Mouse (Mus musculus) liver, adult 2 months (tissue): ENCODE results near the gene Abi1. TPM values are rescaled to one million over a fixed set of nuclear protein-coding genes. Genes with fewer than 3 reads are reported as not detected.
"Not testable (repeated sequence)": the region's sequence is repeated elsewhere in the genome, so short reads cannot be mapped to it uniquely, and the experiment has no call there.

Source experiments
- DNase-seq: peaks from one replicate; pipeline ENCODE4 v3.0.0-alpha.2; 2011; ENCODE audit warnings: low read depth, low spot score; ENCODE audit errors: extremely low read depth
- H3K27ac ChIP-seq: fragments of 200-500 bp; replicated peaks from 2 replicates; pipeline ENCODE4 v1.5.1; 2012; ENCODE audit warnings: low read depth, mild to moderate bottlenecking, control low read depth, inconsistent platforms, low read length; ENCODE audit not compliant: insufficient read depth
- H3K27me3 ChIP-seq: fragments of 200-500 bp; 2 replicates; pipeline ENCODE4 v1.6.1; 2012; ENCODE audit warnings: mild to moderate bottlenecking, moderate library complexity, low read length, inconsistent platforms; ENCODE audit not compliant: control insufficient read depth, insufficient read depth
- H3K36me3 ChIP-seq: fragments of 200-500 bp; 2 replicates; pipeline ENCODE4 v1.6.1; 2012; ENCODE audit warnings: low read length, inconsistent platforms; ENCODE audit not compliant: control insufficient read depth, insufficient read depth
- H3K4me1 ChIP-seq: fragments of 200-500 bp; 2 replicates; pipeline ENCODE4 v1.6.1; 2011; ENCODE audit warnings: low read length; ENCODE audit not compliant: control insufficient read depth, insufficient read depth
- H3K4me3 ChIP-seq: fragments of 200-500 bp; 2 replicates; pipeline ENCODE4 v1.5.1; 2011; ENCODE audit warnings: low read depth, mild to moderate bottlenecking, control low read depth, low read length, moderate library complexity; ENCODE audit not compliant: insufficient read depth
- H3K79me2 ChIP-seq: fragments of 200-500 bp; 2 replicates; pipeline ENCODE4 v1.6.1; 2012; ENCODE audit warnings: inconsistent platforms, mild to moderate bottlenecking, low read length, moderate library complexity; ENCODE audit not compliant: control insufficient read depth, insufficient read depth
- H3K9ac ChIP-seq: fragments of 200-500 bp; 2 replicates; pipeline ENCODE4 v1.6.1; 2012; ENCODE audit warnings: low read depth, mild to moderate bottlenecking, control low read depth, inconsistent platforms, low read length
- CTCF ChIP-seq: fragments of 200-500 bp; IDR thresholded peaks from 2 replicates; pipeline ENCODE4 v1.5.1; 2011; ENCODE audit warnings: low read depth, low read length, control low read depth
- POLR2A ChIP-seq: fragments of 200-500 bp; IDR thresholded peaks from 2 replicates; pipeline ENCODE4 v1.6.1; 2011; ENCODE audit warnings: low read length, control low read depth; ENCODE audit not compliant: insufficient read depth; ENCODE audit errors: extremely low read depth
- WGBS: fragments of 180-500 bp; shearing (Covaris S2); methylation state at CpG from one replicate; pipeline ENCODE4 v1.1.7; 2018; 5-methylcytosine and 5-hydroxymethylcytosine counted together
- polyA plus RNA-seq: library from polyadenylated mRNA; depleted of rRNA; stranded (reverse); fragments of >200 nt; gene quantifications from 2 replicates; pipeline ENCODE4 v1.2.3, GENCODE M21; 2012
- total RNA-seq: library from RNA; depleted of rRNA; stranded (reverse); fragments of >200 nt; gene quantifications from 2 replicates; pipeline ENCODE4 v1.2.3, GENCODE M21; 2014

Gene Abi1
- total and polyA plus RNA-seq, 2 experiments = 35.6 to 53.9 TPM

- H3K27me3 ChIP-seq = no peaks in the 10 kb centered on the region
- WGBS = 74% methylated on average over 6 of the region's 6 CpGs
- DNase-seq = peak; percentile 19
Observed at GRCm38 (mm10) chr2:23052523-23052922, 12.5 kb upstream of the Abi1 start.

GRCm38 (mm10) chr2:23051890-23052289 is 11.8 kb upstream of the Abi1 start:
- H3K27me3 ChIP-seq = no peaks in the 10 kb centered on the region
- H3K79me2 ChIP-seq = no peaks in the 10 kb centered on the region
- TF ChIP-seq CTCF (no peak), POLR2A (no peak)
- WGBS = 85% methylated on average over 2 of the region's 2 CpGs
- H3K27ac ChIP-seq = no peak overlapping the region
- no peak for DNase-seq
- H3K9ac ChIP-seq = no peak overlapping the region
- H3K4me1 ChIP-seq = no peaks in the 10 kb centered on the region
- H3K36me3 ChIP-seq = no peaks in the 10 kb centered on the region
- no peak overlapping the region for H3K4me3 ChIP-seq

More at GRCm38 (mm10) chr2:23052523-23052922, 12.5 kb upstream of the Abi1 start:
- H3K27ac ChIP-seq = no peak overlapping the region
- TF ChIP-seq CTCF (no peak), POLR2A (no peak)
- H3K79me2 ChIP-seq = no peaks in the 10 kb centered on the region
- no peak overlapping the region for H3K4me3 ChIP-seq
- no peak overlapping the region for H3K9ac ChIP-seq
- no peaks in the 10 kb centered on the region for H3K4me1 ChIP-seq
- H3K36me3 ChIP-seq = no peaks in the 10 kb centered on the region

GRCm38 (mm10) chr2:23048006-23048405 is 8.0 kb upstream of the Abi1 start:
- Histone ChIP-seq H3K36me3 (no peaks in the 10 kb centered on the region), H3K4me3 (no peak overlapping the region), H3K4me1 (no peaks in the 10 kb centered on the region), H3K9ac (no peak overlapping the region), H3K27ac (no peak overlapping the region), H3K27me3 (no peaks in the 10 kb centered on the region), H3K79me2 (no peaks in the 10 kb centered on the region)
- no peak for DNase-seq
- TF ChIP-seq POLR2A (no peak), CTCF (no peak)

- H3K27me3 ChIP-seq = no peaks in the 10 kb centered on the region
- TF ChIP-seq POLR2A = no peak
- TF ChIP-seq CTCF = no peak
- H3K27ac ChIP-seq = no peak overlapping the region
- WGBS = 40% methylated on average over 1 of the region's 1 CpGs
- no peaks in the 10 kb centered on the region for H3K79me2 ChIP-seq
- H3K36me3 ChIP-seq = no peaks in the 10 kb centered on the region
- no peaks in the 10 kb centered on the region for H3K4me1 ChIP-seq
- H3K4me3 ChIP-seq = no peak overlapping the region
- H3K9ac ChIP-seq = no peak overlapping the region
- DNase-seq = no peak
Observed at GRCm38 (mm10) chr2:23045703-23046102, 5.7 kb upstream of the Abi1 start.

GRCm38 (mm10) chr2:23042189-23042588 is 2.1 kb upstream of the Abi1 start:
- H3K4me1 ChIP-seq = peaks cover 11% of the 10 kb centered on the region
- no peaks in the 10 kb centered on the region for H3K27me3 ChIP-seq
- no peak overlapping the region for H3K9ac ChIP-seq
- H3K27ac ChIP-seq = no peak overlapping the region
- 82% methylated on average over 3 of the region's 3 CpGs for WGBS
- DNase-seq = no peak
- no peaks in the 10 kb centered on the region for H3K36me3 ChIP-seq
- no peak overlapping the region for H3K4me3 ChIP-seq
- TF ChIP-seq CTCF (no peak), POLR2A (no peak)
- H3K79me2 ChIP-seq = peaks cover 15% of the 10 kb centered on the region

GRCm38 (mm10) chr2:23041457-23041856 is 1.4 kb upstream of the Abi1 start:
- peaks cover 15% of the 10 kb centered on the region for H3K4me1 ChIP-seq
- no peak for TF ChIP-seq CTCF
- TF ChIP-seq POLR2A = no peak
- H3K36me3 ChIP-seq = no peaks in the 10 kb centered on the region
- 86% methylated on average over 4 of the region's 4 CpGs for WGBS
- H3K9ac ChIP-seq = no peak overlapping the region
- H3K27ac ChIP-seq = no peak overlapping the region
- peaks cover 21% of the 10 kb centered on the region for H3K79me2 ChIP-seq
- no peaks in the 10 kb centered on the region for H3K27me3 ChIP-seq
- peak; percentile 17 for DNase-seq
- H3K4me3 ChIP-seq = no peak overlapping the region

- Histone ChIP-seq H3K27ac (peak overlapping the region; percentile 59), H3K4me1 (peaks cover 15% of the 10 kb centered on the region), H3K79me2 (peaks cover 21% of the 10 kb centered on the region)
- not testable (repeated sequence) for H3K4me3 ChIP-seq, H3K36me3 ChIP-seq, H3K27me3 ChIP-seq, DNase-seq, H3K9ac ChIP-seq
- WGBS = 79% methylated on average over 7 of the region's 7 CpGs
Observed at GRCm38 (mm10) chr2:23040690-23041089, 649 bp upstream of the Abi1 start.
